Mouse (Mus musculus) right cerebral cortex, postnatal 4 days (tissue): ENCODE data around the gene Vars.
A peak's percentile ranks its signal among the peaks of the same experiment; 100 is the strongest.

Experiments used
- DNase-seq: peaks from one replicate; pipeline ENCODE4 v3.0.0-alpha.2; 2022

Vars gene

DNA sequence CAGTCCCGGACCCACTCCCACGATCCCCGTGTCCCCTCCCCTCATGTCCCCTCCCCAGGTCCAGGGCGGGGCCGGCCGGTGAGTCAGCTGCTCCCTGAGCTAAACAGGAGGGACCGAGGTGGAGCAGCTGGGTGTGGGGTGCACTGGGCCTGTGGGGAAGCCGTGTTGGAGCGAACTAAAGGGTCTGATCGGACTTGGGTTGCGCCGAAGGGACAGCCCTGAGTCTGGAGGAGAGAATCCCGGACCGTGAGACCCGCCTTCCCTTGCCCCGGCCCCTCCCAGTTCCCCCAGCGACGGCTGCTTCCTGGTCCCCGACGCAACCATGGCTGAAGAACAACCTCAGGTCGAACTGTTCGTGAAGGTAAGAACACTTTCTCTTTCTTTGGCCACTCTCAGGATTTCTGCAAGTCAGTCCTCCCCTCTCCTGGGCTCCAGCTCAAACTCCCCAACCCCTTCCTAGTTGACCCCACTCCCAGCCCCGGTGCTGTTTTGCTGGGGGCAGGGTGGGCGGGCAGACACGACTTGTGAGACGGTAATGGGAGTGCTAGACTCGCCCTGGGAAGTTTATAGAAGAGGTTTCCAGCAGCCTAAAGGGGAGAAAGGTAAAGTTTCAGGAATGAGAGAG is 49.5 kb downstream of the Vars start:
- no peak for DNase-seq

DNA sequence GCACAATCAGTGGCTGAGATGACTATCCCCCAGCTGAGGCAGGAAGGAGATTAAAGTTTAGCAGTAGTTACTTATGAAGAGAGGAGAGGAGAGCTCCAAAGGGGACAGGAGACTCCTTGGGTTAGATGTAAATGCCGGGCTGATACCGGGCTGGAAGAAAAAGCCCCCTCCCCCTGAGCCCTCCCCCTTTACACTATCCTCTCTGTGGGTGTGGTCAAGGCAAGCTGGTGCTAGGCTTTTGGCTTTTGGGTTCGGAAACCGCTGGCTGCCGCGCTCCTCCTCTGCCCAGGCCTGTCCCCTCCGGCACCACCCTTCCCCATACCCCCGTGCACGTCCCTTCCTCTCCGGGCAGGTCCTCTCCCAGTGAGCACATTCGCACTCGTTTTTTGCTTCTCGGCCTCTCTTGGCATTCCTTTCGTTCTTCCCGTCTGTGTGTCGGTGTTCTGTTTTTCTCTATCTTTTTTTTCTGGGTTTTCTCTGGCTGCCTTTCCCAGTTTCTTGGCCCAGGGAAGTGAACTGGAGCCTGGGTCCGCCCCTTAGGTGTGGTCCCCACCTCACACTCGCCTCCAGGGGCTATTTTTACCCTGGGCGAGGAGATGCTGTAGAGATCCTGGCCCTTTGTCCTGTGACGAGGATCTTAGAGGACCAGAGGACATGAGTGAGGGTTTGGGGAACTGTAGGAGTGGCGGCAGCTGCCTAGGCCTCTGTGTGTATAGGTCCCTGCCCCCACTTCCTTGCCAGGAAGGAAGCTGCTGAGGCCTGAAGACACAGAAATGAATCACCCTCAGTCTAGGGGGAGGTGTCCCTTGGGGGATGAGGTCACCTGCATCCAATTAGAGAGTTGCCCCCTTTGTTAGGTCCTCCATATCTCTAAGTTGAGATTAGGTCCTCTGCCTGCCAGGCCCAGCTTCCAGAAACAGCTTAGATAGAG is 50.6 kb downstream of the Vars start:
- DNase-seq = no peak

DNA sequence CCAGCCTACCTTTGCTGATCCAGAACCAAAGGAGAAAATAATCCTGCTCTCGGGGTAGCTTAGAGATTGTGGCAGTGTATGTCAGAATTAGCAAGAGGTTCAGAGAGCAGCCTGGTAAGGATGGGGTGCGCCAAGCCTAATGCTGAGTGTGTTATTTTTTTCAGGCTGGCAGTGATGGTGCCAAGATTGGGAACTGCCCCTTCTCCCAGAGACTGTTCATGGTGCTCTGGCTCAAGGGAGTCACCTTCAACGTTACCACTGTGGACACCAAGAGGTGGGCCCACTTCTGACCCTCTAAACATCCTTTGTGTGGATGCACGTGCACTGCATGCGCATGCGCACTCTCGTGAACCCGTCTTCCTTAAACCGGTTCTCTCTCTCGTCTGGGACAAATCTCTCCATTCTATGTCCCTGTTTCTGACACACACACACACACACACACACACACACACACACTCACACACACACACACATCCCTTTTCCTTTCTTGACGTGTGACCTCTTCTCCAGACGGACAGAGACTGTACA is 51.5 kb downstream of the Vars start:
- DNase-seq = no peak

DNA sequence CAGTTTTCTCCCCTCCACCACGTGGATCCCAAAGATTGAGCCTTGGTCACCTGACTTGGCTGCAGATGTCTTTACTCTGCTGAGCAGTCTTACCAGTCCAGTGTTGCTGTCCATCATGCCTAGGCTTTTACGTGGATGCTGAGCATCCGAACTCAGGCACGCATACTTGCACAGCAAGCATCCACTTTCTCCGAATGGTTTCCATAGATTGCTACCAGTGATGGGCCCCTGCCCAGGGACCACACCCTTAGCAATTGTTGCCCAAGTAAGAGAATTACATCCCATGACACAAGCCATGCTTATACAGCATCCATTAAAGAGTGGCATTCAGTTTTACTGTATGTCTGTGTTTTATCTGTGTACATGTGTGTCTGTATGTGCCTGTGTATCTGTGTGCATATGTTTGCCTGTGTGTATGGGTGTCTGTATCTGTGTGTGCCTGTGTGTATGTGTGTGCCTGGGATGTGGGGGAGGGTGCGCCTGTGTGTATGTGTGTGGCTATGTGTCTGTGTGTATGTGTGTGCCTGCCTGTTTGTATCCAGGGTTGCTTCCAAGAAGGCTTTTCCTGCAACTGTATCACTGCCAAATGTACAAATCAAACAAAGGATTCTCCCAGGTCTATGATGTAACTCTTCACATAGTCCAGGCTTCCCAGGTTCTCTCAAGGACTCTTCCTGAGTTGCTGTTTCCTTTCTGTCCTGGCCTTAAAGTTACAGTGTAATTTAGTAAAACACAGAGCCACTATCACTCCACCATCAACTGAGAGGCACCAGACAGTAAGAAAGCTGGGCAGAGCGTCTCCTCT is 55.1 kb downstream of the Vars start:
- DNase-seq = no peak

DNA sequence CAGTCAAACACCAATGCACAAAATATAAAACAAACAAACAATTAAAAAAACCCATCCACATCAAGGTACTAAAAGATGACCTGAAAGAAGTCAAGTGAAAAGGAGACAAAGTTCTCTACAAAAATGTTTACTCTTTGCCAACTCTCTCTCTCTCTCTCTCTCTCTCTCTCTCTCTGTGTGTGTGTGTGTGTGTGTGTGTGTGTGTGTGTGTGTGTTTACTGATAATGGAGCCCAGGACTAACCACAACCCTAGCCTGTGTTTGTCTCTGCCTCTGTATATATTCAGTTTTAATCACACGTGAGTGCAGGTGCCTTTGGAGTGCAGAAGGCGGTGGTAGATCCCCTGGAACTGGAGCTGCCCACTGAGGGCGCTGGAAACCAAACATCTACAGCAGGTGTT is 56.3 kb downstream of the Vars start:
- DNase-seq = no peak

DNA sequence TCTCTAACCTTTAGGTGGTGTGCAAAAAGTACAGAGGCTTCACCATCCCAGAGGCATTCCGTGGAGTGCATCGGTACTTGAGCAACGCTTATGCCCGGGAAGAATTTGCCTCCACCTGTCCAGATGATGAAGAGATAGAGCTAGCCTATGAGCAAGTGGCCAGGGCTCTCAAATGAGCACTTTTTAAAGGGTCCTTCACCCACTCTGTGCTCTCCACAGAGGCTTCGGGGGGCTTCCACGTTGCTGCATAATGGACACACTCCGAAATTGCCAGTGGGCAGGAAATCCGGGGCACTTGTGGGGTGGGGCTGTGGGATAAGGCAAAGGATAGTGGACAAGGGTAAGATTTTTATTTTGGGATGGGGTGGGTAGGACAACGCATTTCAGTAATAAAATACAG is 57.5 kb downstream of the Vars start:
- DNase-seq = no peak

DNA sequence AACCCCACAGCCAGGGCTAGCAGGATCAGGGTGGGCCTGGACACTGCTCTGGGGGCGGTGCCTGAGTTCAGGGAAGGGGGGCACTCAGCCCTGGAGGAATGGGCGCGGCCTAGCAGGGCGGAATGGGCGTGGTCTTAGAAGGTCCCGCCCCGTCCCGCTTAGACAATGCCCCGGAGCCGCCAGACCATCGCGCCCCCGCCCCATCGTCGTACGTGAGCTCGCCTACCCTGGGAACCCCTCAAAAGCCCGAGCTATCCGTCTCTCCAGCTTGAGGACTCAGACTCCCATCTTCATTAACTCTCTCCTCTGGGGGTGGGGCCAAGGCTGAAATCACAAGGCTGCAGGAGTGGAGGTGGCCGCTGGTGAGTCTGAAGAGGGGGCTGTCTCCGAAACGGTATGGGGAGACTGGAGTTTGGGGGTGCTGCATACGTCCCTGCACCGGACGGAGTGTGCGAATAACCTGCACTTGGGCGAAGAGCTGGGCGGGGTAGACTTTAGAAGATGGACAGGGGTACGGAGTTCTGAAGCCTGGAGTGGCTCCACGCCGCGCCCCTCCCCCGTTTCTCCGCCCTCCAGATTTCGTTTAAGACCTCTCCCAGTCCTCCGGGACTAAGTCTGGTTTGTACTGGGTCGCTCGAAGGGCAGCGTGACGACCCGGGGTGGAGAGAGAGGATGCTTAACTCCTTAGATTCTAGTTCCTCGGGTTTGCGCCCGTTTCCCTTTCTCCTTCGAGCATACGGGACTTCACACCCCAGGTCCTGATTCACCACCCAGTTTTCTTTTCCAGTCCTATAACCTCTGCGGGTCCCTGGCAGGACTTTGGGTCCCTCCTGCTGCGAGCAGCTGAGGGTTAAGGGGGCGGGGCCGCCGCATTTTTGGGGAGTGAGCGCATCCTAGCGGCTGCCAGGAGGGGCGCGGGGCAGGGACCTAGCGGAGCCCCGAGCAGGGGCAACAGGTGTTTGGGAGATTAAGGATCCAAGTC is 58.4 kb downstream of the Vars start, which contains the start of gene Ddah2:
Gene Ddah2, plus strand, starts transcription at position 125 of the 982 bp plus-strand sequence.
- peak; percentile 86 for DNase-seq

DNA sequence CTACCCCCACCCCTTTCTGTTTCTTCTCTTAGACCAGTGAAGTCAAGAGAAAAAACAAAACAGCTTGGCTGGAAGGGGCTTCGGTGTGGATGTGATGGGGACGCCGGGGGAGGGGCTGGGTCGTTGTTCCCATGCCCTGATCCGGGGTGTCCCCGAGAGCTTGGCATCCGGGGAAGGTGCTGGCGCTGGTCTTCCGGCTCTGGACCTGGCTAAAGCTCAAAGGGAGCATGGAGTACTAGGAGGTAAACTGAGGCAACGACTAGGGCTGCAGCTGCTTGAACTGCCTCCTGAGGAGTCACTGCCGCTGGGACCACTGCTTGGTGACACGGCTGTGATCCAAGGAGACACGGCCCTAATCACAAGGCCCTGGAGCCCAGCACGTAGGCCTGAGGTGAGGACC is 59.3 kb downstream of the Vars start:
- no peak for DNase-seq

DNA sequence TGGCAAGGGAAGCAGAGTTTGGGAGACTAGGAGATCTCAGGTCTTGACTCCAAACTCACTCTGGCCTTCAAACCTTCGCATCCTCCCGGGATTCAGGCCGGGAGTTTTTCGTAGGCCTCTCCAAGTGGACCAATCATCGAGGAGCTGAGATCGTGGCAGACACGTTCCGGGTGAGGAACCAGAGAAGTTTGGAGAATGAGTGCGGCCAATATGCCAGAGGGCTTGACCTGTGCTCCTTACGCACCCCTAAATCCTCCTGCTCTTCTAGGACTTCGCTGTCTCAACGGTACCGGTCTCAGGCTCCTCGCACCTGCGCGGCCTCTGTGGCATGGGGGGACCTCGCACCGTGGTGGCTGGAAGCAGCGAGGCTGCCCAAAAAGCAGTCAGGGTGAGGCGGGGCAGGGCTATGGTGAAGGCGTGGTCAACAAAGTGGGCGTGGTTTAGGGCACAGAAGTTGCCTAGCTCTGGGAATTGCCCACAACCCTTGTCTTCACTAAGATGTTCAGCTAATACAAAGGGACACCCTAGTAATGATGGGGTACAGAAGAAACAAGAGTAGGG is 60.0 kb downstream of the Vars start:
- DNase-seq = no peak

DNA sequence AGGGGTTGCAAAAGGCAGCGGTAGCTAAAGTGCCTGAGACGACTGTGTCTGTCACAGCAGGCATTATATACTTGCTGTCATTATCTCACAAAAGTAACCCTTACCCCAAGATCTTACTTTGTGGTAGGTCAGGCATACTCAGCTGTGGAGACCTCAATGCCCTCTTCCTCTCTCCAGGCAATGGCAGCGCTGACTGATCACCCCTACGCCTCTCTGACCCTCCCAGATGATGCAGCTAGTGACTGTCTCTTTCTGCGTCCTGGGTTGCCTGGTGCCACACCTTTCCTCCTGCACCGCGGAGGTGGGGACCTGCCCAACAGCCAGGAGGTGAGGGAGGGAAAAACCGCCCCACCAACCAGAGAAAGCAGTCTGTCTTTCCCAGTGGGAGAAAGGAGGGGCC is 60.5 kb downstream of the Vars start:
- no peak for DNase-seq

DNA sequence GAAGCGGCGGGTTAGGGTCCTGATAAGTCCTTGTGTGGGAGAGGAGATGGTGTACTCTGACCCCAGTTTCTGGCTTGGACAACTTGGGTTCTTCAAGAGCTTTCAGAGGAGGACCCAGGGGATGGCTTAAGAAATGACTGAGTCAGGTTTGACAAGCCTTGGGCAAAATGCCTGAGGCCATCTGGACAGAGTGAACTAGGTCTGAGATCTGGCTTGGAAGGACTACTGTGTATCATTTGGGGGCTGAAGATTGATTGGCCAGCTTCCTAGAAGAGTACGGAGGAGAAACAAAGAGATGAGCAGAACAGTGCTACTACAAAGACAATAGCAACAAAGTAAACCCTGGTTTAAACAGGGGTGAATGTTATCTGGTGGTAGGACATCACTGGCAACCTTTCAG is 62.7 kb downstream of the Vars start:
- no peak for DNase-seq

DNA sequence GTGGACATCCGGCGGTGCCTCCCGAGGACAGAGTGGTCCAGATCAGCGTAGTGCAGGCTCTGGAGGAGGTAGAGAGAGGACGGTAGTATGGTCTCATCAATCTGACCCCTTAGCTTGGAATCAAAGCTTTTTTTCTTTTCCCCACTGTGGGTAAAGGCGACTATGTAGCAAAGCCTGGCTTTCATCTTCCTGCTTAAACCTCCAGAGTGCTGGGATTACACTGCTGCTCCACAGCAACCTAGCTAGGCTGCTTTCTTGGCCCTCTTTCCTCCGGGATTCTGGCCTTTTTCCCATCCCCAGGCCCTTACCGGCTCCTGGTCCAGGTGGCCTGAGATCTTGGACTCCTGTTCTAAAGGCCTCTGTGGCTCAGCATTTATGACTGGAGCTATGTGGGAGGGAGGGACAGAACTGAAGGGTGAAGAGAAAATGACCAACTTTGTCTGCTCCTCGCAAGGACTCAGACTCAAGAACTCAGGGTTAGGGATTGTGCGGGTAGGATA is 63.6 kb downstream of the Vars start:
- DNase-seq = no peak

DNA sequence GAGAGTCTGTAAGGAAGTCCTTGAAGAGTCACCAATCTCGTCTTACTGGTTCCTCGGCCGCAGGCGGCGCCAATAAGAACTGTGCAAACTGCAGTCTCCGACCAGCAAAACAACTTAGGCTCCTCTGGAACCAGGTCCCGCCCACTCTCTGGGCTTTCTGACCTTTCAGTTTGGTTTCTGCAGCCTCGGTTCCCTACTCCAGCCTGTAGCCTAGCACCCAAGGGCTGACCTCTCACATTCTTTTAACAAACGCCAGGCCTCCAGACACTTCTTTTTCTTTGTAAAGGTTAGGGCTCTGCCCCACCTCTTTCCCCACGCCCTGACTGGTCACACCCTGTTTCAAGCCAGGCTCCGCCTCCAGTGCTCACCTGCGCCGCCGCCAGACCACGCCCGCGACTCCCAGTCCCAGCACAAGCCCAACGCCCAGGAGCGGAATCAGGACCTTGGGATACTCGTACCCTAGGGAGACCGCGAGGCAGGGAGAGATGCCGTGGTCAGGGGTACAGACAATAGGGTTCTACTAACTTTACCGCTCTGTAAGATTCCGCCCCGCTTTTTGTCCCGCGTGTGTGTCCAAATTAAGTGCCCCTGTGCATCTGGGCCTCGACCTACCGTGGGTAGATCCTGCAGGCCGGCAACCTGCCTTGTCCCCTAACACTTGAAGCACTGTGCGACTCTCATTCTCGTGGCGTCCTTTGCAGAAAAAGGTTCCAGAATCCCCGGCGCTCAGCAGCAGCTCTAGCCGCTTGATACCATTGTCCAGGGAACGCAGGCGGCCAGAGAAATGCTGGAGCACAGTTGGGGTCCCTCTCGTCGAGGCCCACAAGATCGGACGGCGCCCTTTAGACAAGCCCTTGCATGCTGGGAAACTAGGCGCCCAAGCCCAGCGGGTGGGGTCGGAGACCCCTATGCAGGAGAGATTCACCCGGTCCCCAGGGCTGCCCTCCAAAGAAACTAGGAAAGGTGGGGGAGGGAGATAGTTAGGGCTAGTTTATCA is 64.5 kb downstream of the Vars start, which contains the start of gene Ly6g6c:
Gene Ly6g6c, plus strand, starts transcription at position 438 of the 997 bp plus-strand sequence.
- no peak for DNase-seq
